Mouse (Mus musculus) CH12.LX (cell line): Measurements from ENCODE around the gene Slc44a1.

Experiments
- BHLHE40 ChIP-seq: IDR thresholded peaks from 2 replicates; pipeline ENCODE4 v1.6.1; 2011; ENCODE audit warnings: mild to moderate bottlenecking, low read depth, low read length, improper control_type of control experiment
- ETS1 ChIP-seq: conservative IDR thresholded peaks from 2 replicates; pipeline ENCODE4 v1.6.1; 2012; ENCODE audit warnings: low read depth, mild to moderate bottlenecking, inconsistent platforms, low read length, improper control_type of control experiment, moderate library complexity
- IRF4 ChIP-seq: IDR thresholded peaks from 2 replicates; pipeline ENCODE4 v1.6.1; 2014; ENCODE audit warnings: low read depth, mild to moderate bottlenecking, inconsistent platforms, low read length, improper control_type of control experiment
- RAD21 ChIP-seq: IDR thresholded peaks from 2 replicates; pipeline ENCODE4 v1.6.1; 2011; ENCODE audit warnings: low read depth, mild to moderate bottlenecking, low read length, improper control_type of control experiment, moderate library complexity

DNA sequence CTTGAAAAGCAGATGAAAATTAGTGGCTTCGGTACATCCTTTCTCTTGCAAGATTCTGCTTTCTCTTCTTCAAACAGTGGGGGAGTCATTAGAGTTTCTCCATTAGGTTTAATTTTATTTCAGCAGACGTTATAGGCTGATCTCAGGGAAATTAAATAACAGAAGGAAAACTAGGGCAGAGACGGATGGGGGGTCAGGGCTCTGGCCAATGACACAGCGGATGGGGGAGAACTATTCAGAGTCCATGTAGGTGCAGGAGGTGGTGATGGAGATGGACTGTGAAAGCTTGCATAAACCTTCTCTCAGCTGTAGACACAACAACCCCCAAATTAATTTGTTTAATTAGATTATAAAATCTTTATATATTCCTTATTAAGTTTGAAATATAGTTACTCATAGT lies 20.8 kb downstream of the Slc44a1 start:
- TF ChIP-seq RAD21, result no peak
- no peak for TF ChIP-seq IRF4
- TF ChIP-seq BHLHE40, result no peak
- TF ChIP-seq ETS1, result no peak
